Mouse (Mus musculus): ENCODE results near the gene Pcsk6. TPM values are rescaled to one million over a fixed set of nuclear protein-coding genes. Genes with fewer than 3 reads are reported as not detected.
"Not testable (repeated sequence)": the region's sequence is repeated elsewhere in the genome, so short reads cannot be mapped to it uniquely, and the experiment has no call there.

Gene Pcsk6
- total RNA-seq, 2 experiments from 2014 or later = 41.3 to 57.6 TPM

GRCm38 (mm10) chr7:66055356-66055755 lies 193.8 kb downstream of the Pcsk6 start:
- DNase-seq = not testable (repeated sequence)

- no peak for DNase-seq
Measured at GRCm38 (mm10) chr7:66058703-66059102, 197.2 kb downstream of the Pcsk6 start, which contains the start of gene Snrpa1. Gene Snrpa1 (plus strand): TSS chr7:66059003.

- peak; percentile 86 for DNase-seq
Measured at GRCm38 (mm10) chr7:66060066-66060956, 198.8 kb downstream of the Pcsk6 start.

GRCm38 (mm10) chr7:66061057-66061456 lies 199.5 kb downstream of the Pcsk6 start:
- DNase-seq = no peak

GRCm38 (mm10) chr7:66076411-66076810 lies 214.9 kb downstream of the Pcsk6 start:
- DNase-seq = no peak

- peak; percentile 94 for DNase-seq
Measured at GRCm38 (mm10) chr7:66079364-66080230, 218.1 kb downstream of the Pcsk6 start, which contains the start of gene Selenos. Gene Selenos (plus strand): TSS chr7:66079649.

- DNase-seq = no peak
Measured at GRCm38 (mm10) chr7:66080231-66080613, 218.7 kb downstream of the Pcsk6 start.

- DNase-seq = no peak
Measured at GRCm38 (mm10) chr7:66083757-66084156, 222.2 kb downstream of the Pcsk6 start.

GRCm38 (mm10) chr7:66084546-66084945 lies 223.0 kb downstream of the Pcsk6 start:
- no peak for DNase-seq

- DNase-seq = no peak
Measured at GRCm38 (mm10) chr7:66087652-66088051, 226.1 kb downstream of the Pcsk6 start.

- DNase-seq = no peak
Measured at GRCm38 (mm10) chr7:66088077-66088476, 226.5 kb downstream of the Pcsk6 start.

- DNase-seq = no peak
Measured at GRCm38 (mm10) chr7:66090676-66091190, 229.2 kb downstream of the Pcsk6 start.

- no peak for DNase-seq
Measured at GRCm38 (mm10) chr7:66091553-66091952, 230.0 kb downstream of the Pcsk6 start.

GRCm38 (mm10) chr7:66092656-66093055 lies 231.1 kb downstream of the Pcsk6 start:
- DNase-seq = no peak

GRCm38 (mm10) chr7:66094141-66094540 lies 232.6 kb downstream of the Pcsk6 start:
- DNase-seq = peak; percentile 37

GRCm38 (mm10) chr7:66098803-66099202 lies 237.3 kb downstream of the Pcsk6 start:
- no peak for DNase-seq

Other genes starting within 250 kb of the Pcsk6 start
- 10 to 100 TPM; 40.4 to 43.0 TPM for gene Tarsl2, start 216.8 kb upstream of the Pcsk6 start, total RNA-seq (2021)
- 10 to 100 TPM; 15.2 to 17.8 TPM for gene Tm2d3, start 170.6 kb upstream of the Pcsk6 start, total RNA-seq (2021)
- gene Gm45213, start 181.9 kb downstream of the Pcsk6 start, total RNA-seq (2021) = not detected
- gene Snrpa1, start 197.3 kb downstream of the Pcsk6 start, total RNA-seq (2021) = 10 to 100 TPM; 26.0 to 26.6 TPM
- gene Selenos, start 217.9 kb downstream of the Pcsk6 start, total RNA-seq (2021) = 10 to 100 TPM; 31.4 to 31.7 TPM
- 10 to 100 TPM; 12.1 to 19.0 TPM for gene Chsy1, start 247.8 kb downstream of the Pcsk6 start, total RNA-seq (2021)

Measured in gastrocnemius, postnatal 10 days (tissue).